Mouse (Mus musculus) forebrain, embryonic 14.5 days (tissue): Measurements from ENCODE around the gene Gys2. TPM values are rescaled to one million over a fixed set of nuclear protein-coding genes. Genes with fewer than 3 reads are reported as not detected.

Source experiments
- ATAC-seq: fragments of 200-750 bp; cut with Nextera tagmentation; 2 replicates; pipeline ENCODE4 v1.8.0; 2017; ENCODE audit warnings: mild to moderate bottlenecking, moderate library complexity
- DNase-seq: peaks from one replicate; pipeline ENCODE4 v3.0.0-alpha.2; 2015; ENCODE audit warnings: low spot score
- H3K27ac ChIP-seq: fragments of 300-500 bp; sonication (generic); 2 replicates; pipeline ENCODE4 v1.5.1; 2014; ENCODE audit warnings: low read depth, mild to moderate bottlenecking, control low read depth, low read length, moderate library complexity
- H3K27me3 ChIP-seq: fragments of 300-500 bp; sonication (generic); replicated peaks from 2 replicates; pipeline ENCODE4 v1.6.1; 2014; ENCODE audit warnings: low read length, control low read depth, mixed read lengths; ENCODE audit not compliant: control insufficient read depth, insufficient read depth
- H3K36me3 ChIP-seq: fragments of 300-500 bp; sonication (generic); 2 replicates; pipeline ENCODE4 v1.6.1; 2014; ENCODE audit warnings: low read length, control low read depth; ENCODE audit not compliant: control insufficient read depth, insufficient read depth
- H3K4me1 ChIP-seq: fragments of 300-500 bp; sonication (generic); 2 replicates; pipeline ENCODE4 v1.6.1; 2014; ENCODE audit warnings: antibody characterized with exemption, low read length, control low read depth; ENCODE audit not compliant: control insufficient read depth, insufficient read depth
- H3K4me2 ChIP-seq: fragments of 300-500 bp; sonication (generic); 2 replicates; pipeline ENCODE4 v1.6.1; 2014; ENCODE audit warnings: mild to moderate bottlenecking, control low read depth, low read length
- H3K4me3 ChIP-seq: fragments of 300-500 bp; sonication (generic); 2 replicates; pipeline ENCODE4 v1.5.1; 2014; ENCODE audit warnings: low read depth, low read length, control low read depth
- H3K9ac ChIP-seq: fragments of 300-500 bp; sonication (generic); 2 replicates; pipeline ENCODE4 v1.6.1; 2014; ENCODE audit warnings: mild to moderate bottlenecking, low read length, control low read depth, moderate library complexity
- H3K9me3 ChIP-seq: fragments of 300-500 bp; sonication (generic); replicated peaks from 2 replicates; pipeline ENCODE4 v1.6.1; 2016; ENCODE audit warnings: low read length, control low read depth, mixed read lengths; ENCODE audit not compliant: control insufficient read depth
- WGBS: fragments of 180-500 bp; shearing (Covaris S2); extraction: QIAGEN DNeasy Blood & Tissue Kit; methylation state at CpG from one replicate; pipeline ENCODE4 v1.1.7; 2014; 5-methylcytosine and 5-hydroxymethylcytosine counted together
- polyA plus RNA-seq: library from polyadenylated mRNA; unstranded; fragments of >200 nt; fragmentation: Nextera tagmentation; extraction: Ambion mirVana; gene quantifications from 2 replicates; pipeline ENCODE4 v1.2.1, GENCODE M21; 2014

The Gys2 gene
- polyA plus RNA-seq, 1 experiment from 2014 or later, result not detected

DNA sequence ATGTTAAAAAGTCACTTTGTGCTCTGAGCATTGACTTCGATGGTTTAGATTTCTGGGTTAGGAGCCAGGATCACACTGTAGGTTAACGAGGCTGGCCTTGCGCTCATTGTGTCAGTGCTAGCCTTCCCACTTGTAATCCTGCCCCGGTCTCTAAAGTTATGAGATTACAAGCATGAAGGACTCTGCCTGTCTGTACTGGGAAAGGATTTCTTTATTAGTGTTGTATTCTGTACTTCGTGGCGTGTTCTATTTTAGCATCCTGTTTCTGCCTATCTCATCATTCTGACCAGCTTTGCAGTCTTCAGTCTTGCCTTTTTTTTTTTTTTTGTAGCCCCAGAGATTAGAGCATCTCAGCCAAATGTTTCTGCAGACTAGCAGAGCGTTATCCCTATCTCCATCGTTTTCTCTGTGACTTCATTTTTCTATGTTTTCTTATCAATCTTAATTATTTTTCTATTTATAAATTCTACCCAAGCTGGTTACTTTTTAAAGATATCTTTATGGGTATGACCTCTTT, 85.1 kb downstream of the Gys2 start:
- Histone ChIP-seq H3K9ac (peak overlapping the region; percentile 91), H3K9me3 (no peaks in the 10 kb centered on the region), H3K36me3 (no peaks in the 10 kb centered on the region), H3K27ac (no peak overlapping the region), H3K4me3 (peak overlapping the region; percentile 99), H3K27me3 (no peaks in the 10 kb centered on the region), H3K4me1 (peaks cover 14% of the 10 kb centered on the region), H3K4me2 (peak overlapping the region; percentile 74)
- 23% methylated on average over 8 of the region's 8 CpGs for WGBS
- DNase-seq, result no peak
- ATAC-seq, result no peak

DNA sequence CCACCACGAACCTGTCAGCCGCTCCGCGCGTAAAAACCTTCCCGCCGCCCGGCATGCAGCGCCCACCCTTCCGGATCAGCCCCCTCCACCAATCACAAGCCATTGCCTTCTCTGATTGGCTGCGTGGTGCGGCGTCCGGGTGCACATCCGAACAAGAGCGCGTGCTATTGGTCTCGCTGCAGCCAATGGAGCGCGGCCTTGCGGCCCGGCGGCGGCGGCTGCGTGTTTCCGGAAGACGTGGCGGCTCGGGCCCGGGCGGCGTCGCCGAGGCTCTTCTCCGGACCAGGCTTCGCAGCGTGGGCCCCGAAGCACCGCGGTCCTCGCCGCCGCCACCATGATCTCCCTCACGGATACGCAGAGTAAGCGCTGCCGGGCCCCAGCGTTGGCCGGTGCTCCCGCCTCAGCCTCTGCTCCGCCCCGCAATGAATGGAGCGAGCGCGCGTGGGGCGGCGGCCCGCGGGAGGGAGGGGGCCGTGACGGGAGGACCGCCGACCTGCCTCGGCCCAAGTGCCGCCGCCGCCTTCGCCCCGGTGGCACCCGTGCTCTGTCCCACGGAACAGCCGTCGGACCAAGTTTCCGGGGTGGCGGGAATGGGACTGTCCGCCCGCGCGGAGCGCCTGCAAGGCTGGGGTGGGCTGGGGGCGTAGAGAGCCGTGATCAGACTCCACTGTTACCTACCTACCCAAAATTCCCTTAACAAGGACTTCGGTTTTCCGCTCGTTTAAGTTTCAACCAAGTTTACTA, 85.7 kb downstream of the Gys2 start, which contains the start of the genes Recql and Golt1b:
Gene Recql, minus strand, starts transcription at position 77 of the 744 bp plus-strand sequence.
Gene Golt1b, plus strand, starts transcription at position 211 of the 744 bp plus-strand sequence.
- DNase-seq, result peak; percentile 98
- Histone ChIP-seq H3K4me3 (peak within 1 kb of the TSS; percentile 99), H3K27ac (no peak within 1 kb of the TSS), H3K36me3 (no peaks in the 10 kb centered on the region), H3K4me1 (peaks cover 14% of the 10 kb centered on the region), H3K9ac (peak within 1 kb of the TSS; percentile 91), H3K4me2 (peak within 1 kb of the TSS; percentile 74), H3K9me3 (no peaks in the 10 kb centered on the region), H3K27me3 (no peaks in the 10 kb centered on the region)
- WGBS, result under 1% methylated on average over 67 of the region's 87 CpGs
- peak; percentile 100 for ATAC-seq

- no peaks in the 10 kb centered on the region for H3K27me3 ChIP-seq
- no peak overlapping the region for H3K27ac ChIP-seq
- no peak for DNase-seq
- H3K9me3 ChIP-seq, result no peaks in the 10 kb centered on the region
- peak; percentile 81 for ATAC-seq
- no peaks in the 10 kb centered on the region for H3K36me3 ChIP-seq
- H3K4me2 ChIP-seq, result peak overlapping the region; percentile 67
- H3K9ac ChIP-seq, result peak overlapping the region; percentile 91
- 6% methylated on average over 31 of the region's 31 CpGs for WGBS
- peaks cover 14% of the 10 kb centered on the region for H3K4me1 ChIP-seq
- H3K4me3 ChIP-seq, result peak overlapping the region; percentile 99
Observed at GRCm38 (mm10) chr6:142386285-142387010, 86.5 kb downstream of the Gys2 start.

GRCm38 (mm10) chr6:142384521-142384920, 88.4 kb downstream of the Gys2 start:
- no peak overlapping the region for H3K27ac ChIP-seq
- H3K4me3 ChIP-seq, result no peak overlapping the region
- ATAC-seq (no peak), DNase-seq (no peak)
- no peak overlapping the region for H3K9ac ChIP-seq
- H3K36me3 ChIP-seq, result no peaks in the 10 kb centered on the region
- peaks cover 14% of the 10 kb centered on the region for H3K4me1 ChIP-seq
- no peaks in the 10 kb centered on the region for H3K9me3 ChIP-seq
- 89% methylated on average over 9 of the region's 9 CpGs for WGBS
- no peak overlapping the region for H3K4me2 ChIP-seq
- no peaks in the 10 kb centered on the region for H3K27me3 ChIP-seq

DNA sequence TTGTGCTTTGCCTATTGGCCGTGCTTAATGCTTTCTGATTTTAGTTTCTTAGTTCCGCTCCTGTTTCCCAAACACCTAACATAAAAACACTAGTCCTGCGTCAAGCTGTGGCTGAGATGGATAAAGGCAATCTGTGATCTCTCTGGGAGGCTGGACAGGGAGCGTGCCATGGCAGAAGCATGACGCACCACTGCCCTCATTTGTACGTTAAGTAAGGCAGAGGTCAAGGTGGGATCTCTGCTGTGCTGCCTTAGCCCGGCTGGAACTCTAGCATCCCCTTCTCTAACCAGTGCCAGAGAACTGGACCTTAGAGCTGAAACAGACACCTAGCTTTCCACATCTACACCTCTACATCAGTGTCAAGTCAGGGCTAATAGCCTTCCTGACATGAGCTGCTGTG, 91.3 kb downstream of the Gys2 start:
- no peak overlapping the region for H3K4me3 ChIP-seq
- H3K27me3 ChIP-seq, result no peaks in the 10 kb centered on the region
- DNase-seq, result no peak
- peaks cover 12% of the 10 kb centered on the region for H3K36me3 ChIP-seq
- WGBS, result 94% methylated on average over 7 of the region's 7 CpGs
- no peak overlapping the region for H3K4me2 ChIP-seq
- ATAC-seq, result no peak
- H3K4me1 ChIP-seq, result 0 out of 2 replicates have a peak, but pooled peaks cover 3% of the 10 kb centered on the region
- no peak overlapping the region for H3K27ac ChIP-seq
- no peaks in the 10 kb centered on the region for H3K9me3 ChIP-seq
- no peak overlapping the region for H3K9ac ChIP-seq

DNA sequence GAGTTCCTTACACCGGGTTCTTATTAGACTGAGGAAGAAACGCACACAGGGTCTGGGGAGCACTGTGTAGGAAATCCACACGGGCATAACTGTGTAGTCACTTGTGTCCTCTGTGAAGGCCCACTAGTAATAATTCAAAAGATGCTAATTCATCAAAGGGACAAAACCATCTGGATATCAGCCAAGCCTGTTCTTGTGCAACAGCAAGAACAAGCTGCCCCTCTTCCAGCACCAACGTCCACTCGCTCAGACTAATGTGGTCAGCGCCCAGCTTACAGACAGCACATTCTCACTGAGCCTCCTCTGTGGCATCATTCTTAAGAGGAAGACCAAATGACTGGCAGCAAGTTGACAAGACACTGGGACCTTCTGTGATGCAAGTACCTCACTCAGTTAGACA, 92.9 kb downstream of the Gys2 start:
- H3K27me3 ChIP-seq, result no peaks in the 10 kb centered on the region
- no peak overlapping the region for H3K4me2 ChIP-seq
- no peaks in the 10 kb centered on the region for H3K9me3 ChIP-seq
- no peaks in the 10 kb centered on the region for H3K4me1 ChIP-seq
- peaks cover 26% of the 10 kb centered on the region for H3K36me3 ChIP-seq
- WGBS, result 91% methylated on average over 6 of the region's 6 CpGs
- no peak for ATAC-seq
- H3K27ac ChIP-seq, result no peak overlapping the region
- no peak overlapping the region for H3K4me3 ChIP-seq
- no peak overlapping the region for H3K9ac ChIP-seq
- no peak for DNase-seq

- ATAC-seq, result no peak
- Histone ChIP-seq H3K4me2 (no peak overlapping the region), H3K4me3 (no peak overlapping the region), H3K9me3 (no peaks in the 10 kb centered on the region), H3K36me3 (peaks cover 37% of the 10 kb centered on the region), H3K27me3 (no peaks in the 10 kb centered on the region), H3K9ac (no peak overlapping the region), H3K27ac (no peak overlapping the region), H3K4me1 (no peaks in the 10 kb centered on the region)
- no peak for DNase-seq
- WGBS, result 93% methylated on average over 8 of the region's 8 CpGs
Observed at GRCm38 (mm10) chr6:142378576-142379330, 94.2 kb downstream of the Gys2 start.

DNA sequence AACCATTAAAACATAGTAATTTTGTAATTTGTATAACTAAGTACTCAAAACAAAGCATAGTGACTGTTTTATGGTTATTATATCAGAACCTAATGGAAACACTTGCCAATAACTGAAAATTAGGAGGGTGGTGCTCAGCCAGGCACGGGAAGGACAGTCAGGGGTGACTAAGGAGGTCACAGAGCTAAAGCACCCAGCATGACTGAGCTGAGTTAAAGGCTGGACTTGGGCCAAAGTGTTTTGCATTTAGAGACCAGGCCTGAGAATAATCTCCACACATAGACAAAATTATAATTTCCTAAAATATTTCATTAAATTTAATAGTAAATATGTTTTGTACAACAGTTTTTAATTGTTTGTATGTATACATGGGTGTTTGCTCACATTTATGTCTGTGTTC, 95.8 kb downstream of the Gys2 start:
- Histone ChIP-seq H3K4me2 (no peak overlapping the region), H3K4me1 (no peaks in the 10 kb centered on the region), H3K36me3 (peaks cover 50% of the 10 kb centered on the region), H3K9ac (no peak overlapping the region), H3K9me3 (no peaks in the 10 kb centered on the region), H3K27ac (no peak overlapping the region), H3K4me3 (no peak overlapping the region), H3K27me3 (no peaks in the 10 kb centered on the region)
- 61% methylated on average over 1 of the region's 1 CpGs for WGBS
- DNase-seq, result no peak
- no peak for ATAC-seq
